Mouse (Mus musculus): ENCODE measurements around the gene Gsk3b. TPM values are rescaled to one million over a fixed set of nuclear protein-coding genes. Genes with fewer than 3 reads are reported as not detected.

The Gsk3b gene
- total RNA-seq (2014; rRNA removed; ENCODE audit: low replicate concordance) (37.4 and 40.8 TPM in 2 replicates), polyA plus RNA-seq (2015; fragmentation: Nextera tagmentation; extraction: Ambion mirVana) (31.3 and 31.5 TPM in 2 replicates)

GRCm38 (mm10) chr16:38088629-38089446 lies at the start of gene Gsk3b:
Gene Gsk3b (plus strand): TSS chr16:38089001.
- no peaks in the 10 kb centered on the region for H3K36me3 ChIP-seq (replicated peaks; ENCODE audit: control insufficient read depth, insufficient read depth, low read length)
- H3K9me3 ChIP-seq (replicated peaks; ENCODE audit: control insufficient read depth, low read length), result no peaks in the 10 kb centered on the region
- peak within 1 kb of the TSS; percentile 84 for H3K4me2 ChIP-seq (ENCODE audit: low read depth, low read length)
- peak; percentile 88 for ATAC-seq (ENCODE audit: insufficient read depth, low read depth)
- DNase-seq (ENCODE audit: low spot score), result peak; percentile 100
- H3K27ac ChIP-seq (ENCODE audit: low read depth), result peak within 1 kb of the TSS; percentile 98
- no peaks in the 10 kb centered on the region for H3K27me3 ChIP-seq (ENCODE audit: control insufficient read depth, insufficient read depth, low read length)
- WGBS, result under 1% methylated on average over 67 of the region's 69 CpGs
- peaks cover 27% of the 10 kb centered on the region for H3K4me1 ChIP-seq (ENCODE audit: control insufficient read depth, insufficient read depth)
- peak within 1 kb of the TSS; percentile 86 for H3K9ac ChIP-seq (replicated peaks; ENCODE audit: low read depth, low read length)
- peak within 1 kb of the TSS; percentile 78 for H3K4me3 ChIP-seq (ENCODE audit: low read depth, low read length)
- TF ChIP-seq CTCF (IDR thresholded peaks at IDR 0.05; ENCODE audit: low read depth) (no peak), EP300 (IDR thresholded peaks at IDR 0.05; ENCODE audit: low read depth) (peak; percentile 56; the same call in 1 of the 2 replicates)

DNA sequence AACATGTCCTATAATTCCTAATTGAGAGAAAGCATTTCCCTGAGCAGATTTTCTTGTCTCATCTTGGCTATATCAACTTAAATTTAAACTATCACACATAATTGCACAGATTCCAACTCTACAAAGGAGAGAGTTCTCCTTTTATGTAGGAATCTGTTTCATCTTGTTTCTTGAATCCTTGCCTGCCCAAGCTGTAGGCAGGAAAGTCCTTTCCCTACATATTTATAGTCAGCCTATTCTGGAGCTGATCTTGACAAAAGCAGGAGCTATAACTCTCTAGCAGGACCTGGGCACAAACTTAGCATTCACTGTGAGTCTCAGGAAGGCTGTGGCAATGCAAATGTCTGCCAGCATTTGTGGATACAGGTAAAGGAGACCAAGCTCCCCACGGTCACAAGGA lies 46.6 kb upstream of the Gsk3b start:
- Histone ChIP-seq H3K4me2 (ENCODE audit: low read depth, low read length) (no peak overlapping the region), H3K4me1 (ENCODE audit: control insufficient read depth, insufficient read depth) (no peaks in the 10 kb centered on the region), H3K36me3 (replicated peaks; ENCODE audit: control insufficient read depth, insufficient read depth, low read length) (no peaks in the 10 kb centered on the region), H3K27me3 (ENCODE audit: control insufficient read depth, insufficient read depth, low read length) (no peaks in the 10 kb centered on the region), H3K9ac (replicated peaks; ENCODE audit: low read depth, low read length) (no peak overlapping the region), H3K4me3 (ENCODE audit: low read depth, low read length) (no peak overlapping the region), H3K27ac (ENCODE audit: low read depth) (no peak overlapping the region), H3K9me3 (replicated peaks; ENCODE audit: control insufficient read depth, low read length) (no peaks in the 10 kb centered on the region)
- TF ChIP-seq EP300 (IDR thresholded peaks at IDR 0.05; ENCODE audit: low read depth), result no peak
- TF ChIP-seq CTCF (IDR thresholded peaks at IDR 0.05; ENCODE audit: low read depth), result no peak
- ATAC-seq (ENCODE audit: insufficient read depth, low read depth) (no peak), DNase-seq (ENCODE audit: low spot score) (no peak)
- WGBS, result 90% methylated on average over 1 of the region's 1 CpGs

GRCm38 (mm10) chr16:38044551-38044950 lies 44.2 kb upstream of the Gsk3b start:
- Histone ChIP-seq H3K27me3 (ENCODE audit: control insufficient read depth, insufficient read depth, low read length) (no peaks in the 10 kb centered on the region), H3K36me3 (replicated peaks; ENCODE audit: control insufficient read depth, insufficient read depth, low read length) (no peaks in the 10 kb centered on the region), H3K4me3 (ENCODE audit: low read depth, low read length) (no peak overlapping the region), H3K9ac (replicated peaks; ENCODE audit: low read depth, low read length) (no peak overlapping the region), H3K9me3 (replicated peaks; ENCODE audit: control insufficient read depth, low read length) (no peaks in the 10 kb centered on the region), H3K4me1 (ENCODE audit: control insufficient read depth, insufficient read depth) (no peaks in the 10 kb centered on the region), H3K4me2 (ENCODE audit: low read depth, low read length) (no peak overlapping the region), H3K27ac (ENCODE audit: low read depth) (no peak overlapping the region)
- DNase-seq (ENCODE audit: low spot score) (no peak), ATAC-seq (ENCODE audit: insufficient read depth, low read depth) (no peak)
- TF ChIP-seq CTCF (IDR thresholded peaks at IDR 0.05; ENCODE audit: low read depth) (no peak), EP300 (IDR thresholded peaks at IDR 0.05; ENCODE audit: low read depth) (no peak)
- 77% methylated on average over 5 of the region's 5 CpGs for WGBS

DNA sequence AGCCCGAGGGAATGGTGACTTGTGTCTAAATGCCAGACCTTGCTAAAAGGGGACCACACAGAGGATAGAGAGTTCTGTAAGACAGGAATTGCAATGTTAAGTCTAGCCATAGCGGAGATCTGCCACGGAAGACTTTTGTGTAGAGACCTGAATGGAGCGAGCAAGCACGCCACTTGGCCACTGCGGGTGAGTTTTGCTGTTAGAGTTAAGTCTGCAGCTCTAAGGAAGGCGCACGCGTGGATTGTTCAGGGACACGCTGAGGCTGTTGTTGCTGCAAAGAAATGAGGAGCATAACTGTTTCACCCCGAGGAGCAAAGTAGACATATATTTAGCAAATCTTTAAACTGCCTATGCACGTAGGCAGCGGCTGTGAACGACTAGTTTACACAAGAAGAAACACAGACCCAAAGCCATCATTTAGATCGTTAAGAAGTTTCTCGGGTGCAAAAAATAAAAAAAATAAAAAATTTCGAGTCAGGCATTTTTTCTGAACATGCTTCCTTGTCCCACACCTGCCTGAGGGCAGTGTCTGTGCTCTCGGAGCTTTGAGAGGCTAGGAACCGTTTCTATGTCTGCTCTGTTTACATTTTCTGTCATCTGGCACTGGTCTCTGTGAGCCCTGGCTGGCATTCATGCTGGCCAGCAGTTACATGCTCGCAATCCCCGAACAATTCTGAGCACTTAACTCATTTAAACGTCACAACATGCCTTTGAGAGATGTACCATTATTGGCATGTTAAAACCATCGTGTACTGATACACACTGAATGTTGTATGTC lies 40.8 kb upstream of the Gsk3b start:
- Histone ChIP-seq H3K27me3 (ENCODE audit: control insufficient read depth, insufficient read depth, low read length) (no peaks in the 10 kb centered on the region), H3K27ac (ENCODE audit: low read depth) (no peak overlapping the region), H3K9me3 (replicated peaks; ENCODE audit: control insufficient read depth, low read length) (no peaks in the 10 kb centered on the region), H3K4me1 (ENCODE audit: control insufficient read depth, insufficient read depth) (no peaks in the 10 kb centered on the region), H3K36me3 (replicated peaks; ENCODE audit: control insufficient read depth, insufficient read depth, low read length) (no peaks in the 10 kb centered on the region), H3K4me3 (ENCODE audit: low read depth, low read length) (no peak overlapping the region), H3K9ac (replicated peaks; ENCODE audit: low read depth, low read length) (0 out of 2 replicates have a peak overlapping the region, but pooled peaks have one; percentile 21), H3K4me2 (ENCODE audit: low read depth, low read length) (no peak overlapping the region)
- ATAC-seq (ENCODE audit: insufficient read depth, low read depth) (no peak), DNase-seq (ENCODE audit: low spot score) (no peak)
- no peak for TF ChIP-seq EP300 (IDR thresholded peaks at IDR 0.05; ENCODE audit: low read depth)
- TF ChIP-seq CTCF (IDR thresholded peaks at IDR 0.05; ENCODE audit: low read depth), result no peak
- 68% methylated on average over 23 of the region's 23 CpGs for WGBS

GRCm38 (mm10) chr16:38057898-38058297 lies 30.9 kb upstream of the Gsk3b start:
- Histone ChIP-seq H3K9ac (replicated peaks; ENCODE audit: low read depth, low read length) (no peak overlapping the region), H3K27ac (ENCODE audit: low read depth) (no peak overlapping the region), H3K27me3 (ENCODE audit: control insufficient read depth, insufficient read depth, low read length) (no peaks in the 10 kb centered on the region), H3K4me1 (ENCODE audit: control insufficient read depth, insufficient read depth) (no peaks in the 10 kb centered on the region), H3K4me3 (ENCODE audit: low read depth, low read length) (no peak overlapping the region), H3K36me3 (replicated peaks; ENCODE audit: control insufficient read depth, insufficient read depth, low read length) (no peaks in the 10 kb centered on the region), H3K9me3 (replicated peaks; ENCODE audit: control insufficient read depth, low read length) (no peaks in the 10 kb centered on the region), H3K4me2 (ENCODE audit: low read depth, low read length) (no peak overlapping the region)
- DNase-seq (ENCODE audit: low spot score) (no peak), ATAC-seq (ENCODE audit: insufficient read depth, low read depth) (no peak)
- TF ChIP-seq CTCF (IDR thresholded peaks at IDR 0.05; ENCODE audit: low read depth), result no peak
- no peak for TF ChIP-seq EP300 (IDR thresholded peaks at IDR 0.05; ENCODE audit: low read depth)
- 87% methylated on average over 1 of the region's 1 CpGs for WGBS

Measured in heart, postnatal 0 days (tissue).